Mouse (Mus musculus) hindbrain, embryonic 11.5 days (tissue): ENCODE measurements around the gene Smarcb1. TPM values are rescaled to one million over a fixed set of nuclear protein-coding genes. Genes with fewer than 3 reads are reported as not detected.
"Not testable (repeated sequence)": the region's sequence is repeated elsewhere in the genome, so short reads cannot be mapped to it uniquely, and the experiment has no call there.

Experiments
- ATAC-seq: fragments of 200-750 bp; cut with Nextera tagmentation; 2 replicates; pipeline ENCODE4 v1.8.0; 2017; ENCODE audit warnings: mild to moderate bottlenecking, moderate TSS enrichment, moderate library complexity; ENCODE audit not compliant: low FRiP score
- DNase-seq: peaks from one replicate; pipeline ENCODE4 v3.0.0-alpha.2; 2015; ENCODE audit warnings: low spot score
- H3K27ac ChIP-seq: fragments of 300-500 bp; sonication (generic); 2 replicates; pipeline ENCODE4 v1.5.1; 2014; ENCODE audit warnings: mild to moderate bottlenecking, low read depth, low read length
- H3K27me3 ChIP-seq: fragments of 300-500 bp; sonication (generic); 2 replicates; pipeline ENCODE4 v1.6.1; 2014; ENCODE audit warnings: mild to moderate bottlenecking, low read length, moderate library complexity, mixed read lengths; ENCODE audit not compliant: control insufficient read depth, insufficient read depth
- H3K36me3 ChIP-seq: fragments of 300-500 bp; sonication (generic); 2 replicates; pipeline ENCODE4 v1.6.1; 2014; ENCODE audit warnings: mild to moderate bottlenecking, low read length, moderate library complexity, mixed read lengths; ENCODE audit not compliant: control insufficient read depth, insufficient read depth
- H3K4me1 ChIP-seq: fragments of 300-500 bp; sonication (generic); replicated peaks from 2 replicates; pipeline ENCODE4 v1.6.1; 2014; ENCODE audit warnings: low read length, mixed read lengths; ENCODE audit not compliant: control insufficient read depth, insufficient read depth
- H3K4me2 ChIP-seq: fragments of 300-500 bp; sonication (generic); replicated peaks from 2 replicates; pipeline ENCODE4 v1.6.1; 2014; ENCODE audit warnings: mild to moderate bottlenecking, low read depth, low read length
- H3K4me3 ChIP-seq: fragments of 300-500 bp; sonication (generic); 2 replicates; pipeline ENCODE4 v1.5.1; 2014; ENCODE audit warnings: low read depth, low read length
- H3K9ac ChIP-seq: fragments of 300-500 bp; sonication (generic); 2 replicates; pipeline ENCODE4 v1.6.1; 2014; ENCODE audit warnings: low read depth, low read length
- H3K9me3 ChIP-seq: fragments of 300-500 bp; sonication (generic); 2 replicates; pipeline ENCODE4 v1.6.1; 2016; ENCODE audit warnings: low read length; ENCODE audit not compliant: control insufficient read depth
- WGBS: fragments of 180-500 bp; shearing (Covaris S2); extraction: QIAGEN DNeasy Blood & Tissue Kit; methylation state at CpG from one replicate; pipeline ENCODE4 v1.1.7; 2014; 5-methylcytosine and 5-hydroxymethylcytosine counted together
- polyA plus RNA-seq: library from polyadenylated mRNA; unstranded; fragments of >200 nt; fragmentation: Nextera tagmentation; extraction: Ambion mirVana; gene quantifications from 2 replicates; pipeline ENCODE4 v1.2.1, GENCODE M21; 2014

Gene Smarcb1
- polyA plus RNA-seq, 1 experiment from 2014 or later = 282 TPM

GRCm38 (mm10) chr10:75898039-75898564 is 23.3 kb downstream of the Smarcb1 start:
- ATAC-seq (no peak), DNase-seq (no peak)
- 81% methylated on average over 6 of the region's 6 CpGs for WGBS
- H3K4me2 ChIP-seq = no peak overlapping the region
- H3K4me3 ChIP-seq = no peak overlapping the region
- no peaks in the 10 kb centered on the region for H3K9me3 ChIP-seq
- H3K4me1 ChIP-seq = peaks cover 2% of the 10 kb centered on the region; the same call in 1 of the 2 replicates
- H3K27me3 ChIP-seq = no peaks in the 10 kb centered on the region
- peaks cover 20% of the 10 kb centered on the region for H3K36me3 ChIP-seq
- no peak overlapping the region for H3K9ac ChIP-seq
- H3K27ac ChIP-seq = no peak overlapping the region

- H3K4me2 ChIP-seq = no peak overlapping the region
- DNase-seq = peak; percentile 85
- H3K4me1 ChIP-seq = peaks cover 2% of the 10 kb centered on the region; the same call in 1 of the 2 replicates
- H3K9me3 ChIP-seq = no peaks in the 10 kb centered on the region
- no peak overlapping the region for H3K27ac ChIP-seq
- no peak overlapping the region for H3K9ac ChIP-seq
- no peaks in the 10 kb centered on the region for H3K27me3 ChIP-seq
- 44% methylated on average over 6 of the region's 6 CpGs for WGBS
- no peak overlapping the region for H3K4me3 ChIP-seq
- ATAC-seq = no peak
- peaks cover 14% of the 10 kb centered on the region for H3K36me3 ChIP-seq
Measured at GRCm38 (mm10) chr10:75897373-75897772, 24.0 kb downstream of the Smarcb1 start.

DNA sequence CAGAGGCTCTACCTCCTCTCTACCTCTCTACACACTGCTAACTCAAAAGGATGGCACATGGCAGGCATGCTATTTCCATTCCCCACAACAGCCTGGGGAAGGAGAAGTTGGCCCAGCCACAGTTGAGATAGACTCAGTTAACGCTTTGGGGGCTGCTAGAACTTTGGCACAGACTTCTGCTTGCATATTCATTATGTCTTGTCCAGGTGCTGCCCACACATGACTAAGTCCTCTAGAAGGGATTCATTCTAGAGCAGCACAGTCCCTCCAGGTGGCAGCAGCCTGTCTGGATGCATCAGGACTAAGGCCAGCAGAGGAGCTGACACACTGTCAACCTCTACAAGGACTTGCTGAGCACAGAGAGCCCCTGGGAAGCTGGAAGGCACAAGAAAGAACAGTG is 25.2 kb downstream of the Smarcb1 start:
- Histone ChIP-seq H3K36me3 (peaks cover 10% of the 10 kb centered on the region), H3K9me3 (no peaks in the 10 kb centered on the region), H3K4me3 (no peak overlapping the region), H3K27ac (no peak overlapping the region), H3K4me1 (peaks cover 2% of the 10 kb centered on the region; the same call in 1 of the 2 replicates), H3K9ac (no peak overlapping the region), H3K4me2 (no peak overlapping the region), H3K27me3 (no peaks in the 10 kb centered on the region)
- ATAC-seq = no peak
- WGBS = 95% methylated on average over 1 of the region's 1 CpGs
- no peak for DNase-seq

DNA sequence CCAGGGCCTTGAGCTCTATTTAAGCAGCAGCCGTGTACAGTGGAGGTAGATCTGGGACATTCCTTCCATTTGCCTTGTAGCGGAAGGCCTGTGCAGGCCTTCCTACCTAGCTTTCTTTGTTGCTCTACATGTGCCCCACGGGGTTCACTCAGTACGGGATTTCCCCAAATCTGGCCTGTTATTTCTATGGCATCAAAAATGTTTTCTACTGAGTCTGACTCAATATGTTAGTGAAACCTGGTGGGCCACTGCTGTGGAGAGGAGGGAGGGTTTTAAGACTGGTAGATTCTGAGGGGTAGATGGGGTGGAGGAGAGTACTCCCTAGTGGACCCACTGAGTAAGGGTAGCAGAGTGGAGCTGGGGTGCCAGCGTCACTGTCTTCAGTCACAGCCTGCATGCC is 25.7 kb downstream of the Smarcb1 start:
- Histone ChIP-seq H3K36me3 (peaks cover 10% of the 10 kb centered on the region), H3K9ac (no peak overlapping the region), H3K4me3 (no peak overlapping the region), H3K4me1 (peaks cover 2% of the 10 kb centered on the region; the same call in 1 of the 2 replicates), H3K27ac (no peak overlapping the region), H3K27me3 (no peaks in the 10 kb centered on the region), H3K4me2 (no peak overlapping the region), H3K9me3 (no peaks in the 10 kb centered on the region)
- DNase-seq (no peak), ATAC-seq (no peak)
- WGBS = 99% methylated on average over 5 of the region's 5 CpGs

DNA sequence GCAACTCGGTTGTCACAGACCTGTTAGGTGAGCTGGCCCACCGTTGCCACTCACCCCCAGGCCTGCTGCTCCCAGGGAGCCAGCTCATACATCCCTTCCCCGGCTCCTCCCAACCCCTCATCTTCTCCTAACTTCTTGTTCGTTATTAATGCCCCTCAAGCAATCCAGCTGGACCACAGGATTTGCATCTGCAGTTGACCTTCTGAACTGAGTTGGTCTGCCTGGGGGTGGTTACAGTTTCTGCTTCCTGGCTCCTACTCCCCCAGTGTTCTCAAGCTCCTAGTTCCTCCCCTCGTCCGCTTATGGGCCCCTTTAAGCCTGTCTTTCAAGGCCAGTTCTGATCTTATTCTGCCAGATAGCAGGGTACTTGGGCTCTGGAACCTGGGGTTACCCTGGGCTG is 26.8 kb downstream of the Smarcb1 start:
- peaks cover 2% of the 10 kb centered on the region; the same call in 1 of the 2 replicates for H3K4me1 ChIP-seq
- no peak overlapping the region for H3K4me3 ChIP-seq
- no peak for ATAC-seq
- H3K9me3 ChIP-seq = no peaks in the 10 kb centered on the region
- DNase-seq = no peak
- no peak overlapping the region for H3K4me2 ChIP-seq
- H3K36me3 ChIP-seq = peaks cover 10% of the 10 kb centered on the region
- H3K27ac ChIP-seq = no peak overlapping the region
- H3K27me3 ChIP-seq = no peaks in the 10 kb centered on the region
- no peak overlapping the region for H3K9ac ChIP-seq
- WGBS = 75% methylated on average over 6 of the region's 6 CpGs

DNA sequence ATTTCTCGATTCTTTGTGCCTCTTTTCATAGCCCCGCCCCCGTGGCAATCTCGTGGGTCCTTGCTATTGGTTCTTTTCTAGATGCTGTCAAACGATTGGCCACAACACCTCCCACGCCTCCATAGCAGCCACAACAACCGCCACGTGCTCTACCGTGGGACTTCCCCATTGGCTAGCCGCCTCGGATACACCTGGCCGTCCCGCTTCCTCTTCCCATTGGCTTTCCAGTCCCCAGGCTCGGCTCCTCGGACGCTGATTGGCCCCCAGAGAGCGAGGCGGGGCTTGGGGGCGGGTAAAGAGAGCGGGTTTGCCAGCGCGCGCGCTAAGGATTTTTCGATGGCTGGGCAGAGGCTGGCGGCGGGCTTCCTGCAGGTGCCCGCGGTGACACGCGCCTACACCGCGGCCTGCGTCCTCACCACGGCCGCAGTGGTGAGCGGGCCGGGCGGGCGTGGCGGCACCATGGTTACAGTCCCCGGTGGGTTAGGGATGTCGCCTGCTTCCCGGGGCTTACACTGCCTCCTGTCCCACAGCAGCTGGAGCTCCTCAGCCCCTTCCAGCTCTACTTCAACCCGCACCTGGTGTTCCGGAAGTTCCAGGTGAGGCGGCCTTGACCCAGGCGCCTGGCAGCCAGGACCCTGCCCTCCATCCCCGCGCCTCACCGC is 28.2 kb downstream of the Smarcb1 start, which contains the start of gene Derl3:
Gene Derl3, plus strand, starts transcription at position 325 of the 662 bp plus-strand sequence.
- Histone ChIP-seq H3K36me3 (peaks cover 10% of the 10 kb centered on the region), H3K27me3 (no peaks in the 10 kb centered on the region), H3K9me3 (no peaks in the 10 kb centered on the region), H3K4me2 (peak within 1 kb of the TSS; percentile 80), H3K27ac (no peak within 1 kb of the TSS), H3K9ac (peak within 1 kb of the TSS; percentile 40; the same call in 1 of the 2 replicates), H3K4me1 (peaks cover 2% of the 10 kb centered on the region; the same call in 1 of the 2 replicates), H3K4me3 (peak within 1 kb of the TSS; percentile 28)
- ATAC-seq (peak; percentile 99), DNase-seq (peak; percentile 96)
- WGBS = under 1% methylated on average over 47 of the region's 51 CpGs

GRCm38 (mm10) chr10:75889406-75890153 is 31.8 kb downstream of the Smarcb1 start:
- Histone ChIP-seq H3K27ac (no peak overlapping the region), H3K9ac (no peak overlapping the region), H3K4me1 (peaks cover 2% of the 10 kb centered on the region; the same call in 1 of the 2 replicates), H3K4me2 (no peak overlapping the region), H3K27me3 (no peaks in the 10 kb centered on the region), H3K9me3 (no peaks in the 10 kb centered on the region), H3K4me3 (no peak overlapping the region), H3K36me3 (peaks cover under 1% of the 10 kb centered on the region; the same call in 1 of the 2 replicates)
- ATAC-seq = no peak
- no peak for DNase-seq
- 50% methylated on average over 8 of the region's 8 CpGs for whole genome bisulfite sequencing

DNA sequence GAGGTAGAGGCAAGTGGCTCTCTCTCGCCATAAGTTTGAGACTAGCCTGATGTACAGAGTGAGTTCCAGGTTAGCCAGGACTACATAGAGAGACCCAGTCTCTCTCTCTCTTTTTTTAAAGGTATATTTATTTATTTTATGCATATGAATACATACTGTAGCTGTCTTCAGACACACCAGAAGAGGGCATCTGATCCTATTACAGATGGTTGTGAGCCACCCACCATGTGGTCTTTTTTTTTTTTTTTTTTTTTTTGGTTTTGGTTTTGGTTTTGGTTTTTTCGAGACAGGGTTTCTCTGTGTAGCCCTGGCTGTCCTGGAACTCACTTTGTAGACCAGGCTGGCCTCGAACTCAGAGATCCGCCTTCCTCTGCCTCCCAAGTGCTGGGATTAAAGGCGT is 33.9 kb downstream of the Smarcb1 start:
- 90% methylated on average over 5 of the region's 5 CpGs for WGBS
- not testable (repeated sequence) for H3K36me3 ChIP-seq, ATAC-seq, DNase-seq, H3K9ac ChIP-seq, H3K27ac ChIP-seq, H3K4me2 ChIP-seq, H3K9me3 ChIP-seq, H3K4me1 ChIP-seq, H3K4me3 ChIP-seq, H3K27me3 ChIP-seq
